Mouse (Mus musculus): ENCODE measurements around the gene Tle4.
"Not testable (repeated sequence)": the region's sequence is repeated elsewhere in the genome, so short reads cannot be mapped to it uniquely, and the experiment has no call there.

Tle4 gene

DNA sequence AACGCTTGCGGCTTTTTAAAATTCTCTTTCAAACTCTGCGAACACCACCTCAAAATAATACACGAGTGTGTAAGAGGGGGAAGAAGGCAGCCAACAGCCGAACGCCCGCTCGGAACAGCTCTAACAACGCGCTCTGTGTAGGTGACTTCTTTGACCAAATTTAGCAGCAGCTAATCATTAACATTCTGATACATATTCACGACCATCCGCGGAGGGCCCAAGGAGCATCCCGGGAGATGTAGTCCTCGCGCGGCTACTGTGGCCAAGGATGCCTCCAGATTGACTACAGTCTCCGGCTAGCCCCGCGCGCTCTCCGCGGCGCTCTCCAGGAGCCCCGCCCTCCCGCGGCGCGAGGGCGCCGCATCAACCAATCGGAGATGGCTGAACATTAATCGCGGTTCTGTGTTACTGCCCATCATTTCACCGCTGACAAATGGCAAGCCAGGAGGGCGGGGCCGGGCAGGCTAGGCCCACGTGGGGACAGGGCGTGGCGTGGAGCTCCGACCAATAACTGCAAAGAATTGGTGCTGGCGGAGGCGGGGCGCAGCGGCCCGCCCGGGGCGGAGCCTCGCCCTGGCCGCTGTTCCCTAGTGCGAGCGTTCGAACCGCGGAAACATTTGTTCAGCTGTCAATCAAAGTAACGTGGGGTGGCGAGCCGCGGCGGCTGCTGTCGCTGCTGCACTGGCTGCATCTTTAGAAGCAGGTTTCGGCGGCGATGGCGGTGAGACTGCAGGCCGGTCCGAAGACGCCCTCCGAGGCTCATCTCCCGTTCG lies at the start of gene Tle4:
Tle4 (minus strand) TSS at position 135 of the 773 bp plus-strand sequence.
- peak; percentile 100 for DNase-seq (ENCODE audit: low spot score)

DNA sequence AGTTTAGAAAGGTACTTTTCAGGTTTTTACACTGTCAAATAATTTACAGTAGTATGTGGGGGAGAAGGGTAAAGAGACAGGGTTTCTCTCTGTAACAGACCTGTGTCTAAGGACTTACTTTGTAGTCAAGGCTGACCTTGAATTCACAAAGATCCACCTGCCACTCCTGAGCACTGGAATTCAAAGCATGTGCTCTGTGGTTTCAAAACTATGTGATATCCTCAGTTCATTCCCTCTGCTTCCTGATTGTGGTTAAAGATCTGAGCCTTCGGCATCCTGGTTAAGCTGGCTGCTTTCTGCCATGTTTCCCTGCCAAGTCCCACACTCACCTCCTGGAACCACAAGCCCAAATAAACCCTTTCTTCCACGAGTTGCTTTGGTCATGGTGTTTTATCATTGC lies 47.8 kb upstream of the Tle4 start:
- DNase-seq (ENCODE audit: low spot score): no peak

DNA sequence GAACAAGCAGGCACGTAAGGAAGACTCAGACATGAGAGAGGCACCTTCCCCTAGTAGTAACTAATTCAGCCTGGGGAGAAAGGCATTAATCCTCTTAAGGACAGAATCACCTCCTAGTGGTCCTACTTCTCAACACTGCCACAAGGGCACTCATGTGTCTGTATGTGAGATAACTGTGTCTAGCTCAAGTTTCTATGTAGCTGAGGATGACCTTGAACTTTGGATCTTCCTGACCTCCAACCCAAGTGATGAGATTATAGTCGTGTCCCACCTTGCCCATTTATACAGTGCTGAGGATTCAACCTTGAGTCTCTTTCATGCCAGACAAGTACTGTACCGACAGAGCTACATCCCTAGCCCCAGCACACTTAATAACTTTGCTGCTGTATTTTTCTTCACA lies 46.9 kb upstream of the Tle4 start:
- DNase-seq (ENCODE audit: low spot score): no peak

DNA sequence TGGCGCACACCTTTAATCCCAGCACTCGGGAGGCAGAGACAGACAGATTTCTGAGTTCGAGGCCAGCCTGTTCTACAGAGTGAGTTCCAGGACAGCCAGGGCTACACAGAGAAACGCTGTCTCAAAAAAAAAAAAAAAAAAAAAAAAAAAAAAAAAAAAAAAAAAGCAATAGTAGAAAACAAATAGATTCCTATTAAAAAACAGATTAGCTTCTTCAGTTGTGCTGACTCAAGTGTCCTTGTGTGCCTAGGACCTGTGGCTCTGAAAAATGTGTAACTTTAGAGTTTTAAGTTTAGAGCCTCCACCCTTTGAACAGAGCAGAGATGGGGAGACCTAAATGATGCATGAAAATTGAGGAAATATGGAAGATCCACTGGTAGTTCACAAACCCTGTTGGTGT lies 45.2 kb upstream of the Tle4 start:
- not testable (repeated sequence) for DNase-seq (ENCODE audit: low spot score)

DNA sequence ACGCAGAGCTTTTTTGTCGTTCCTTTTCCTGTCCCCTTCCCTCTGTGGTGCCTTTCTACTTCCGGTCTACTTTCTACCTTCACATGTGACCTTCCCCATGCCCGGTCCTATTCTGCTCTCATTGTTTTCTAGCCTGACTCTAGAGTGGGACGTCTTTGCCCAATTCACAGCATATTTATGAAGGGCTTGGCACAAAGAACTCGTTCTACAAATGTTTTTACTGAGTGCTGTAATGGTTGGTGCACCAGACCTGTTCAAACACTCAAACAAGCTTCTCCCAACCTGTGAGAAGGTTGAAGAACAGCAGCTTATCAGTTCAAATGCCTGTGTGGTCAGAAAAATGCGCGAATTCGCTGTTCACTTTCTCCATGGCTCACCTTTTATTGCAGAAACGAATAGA lies 44.8 kb upstream of the Tle4 start:
- no peak for DNase-seq (ENCODE audit: low spot score)

DNA sequence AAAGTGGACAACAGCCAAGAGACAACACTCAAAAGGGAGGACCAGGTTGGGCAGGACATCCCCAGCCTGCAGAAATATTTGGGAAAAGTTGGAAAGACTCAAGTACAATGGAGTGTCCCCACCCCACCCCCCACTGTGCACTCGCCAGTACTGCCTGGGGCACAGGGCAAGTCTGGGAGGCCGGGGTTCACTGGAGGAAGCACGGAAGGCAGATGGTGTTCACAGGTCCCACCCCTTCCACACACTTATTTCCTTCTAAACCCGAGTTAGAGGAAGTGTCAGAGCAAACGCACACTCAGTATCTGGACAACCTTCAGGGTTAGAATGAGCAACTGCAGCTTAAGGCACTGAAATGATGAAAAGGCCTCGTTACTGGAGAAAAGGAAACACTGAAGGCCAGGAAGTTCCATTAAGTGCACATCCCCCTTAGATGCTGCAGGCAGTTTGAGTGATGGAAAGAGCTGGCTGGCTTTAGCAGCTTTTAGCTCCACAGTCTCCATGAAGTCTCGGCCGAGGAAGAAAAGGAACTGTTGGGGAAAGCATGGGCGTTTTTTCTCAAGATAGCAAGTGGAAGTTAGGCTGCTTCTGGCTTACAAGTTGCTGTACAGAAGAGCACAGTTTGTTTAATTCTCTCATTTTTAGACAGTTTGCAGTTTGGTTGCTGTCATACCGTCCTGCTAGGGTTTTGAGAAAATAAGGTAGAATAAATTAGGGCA lies 37.5 kb upstream of the Tle4 start:
- no peak for DNase-seq (ENCODE audit: low spot score)

DNA sequence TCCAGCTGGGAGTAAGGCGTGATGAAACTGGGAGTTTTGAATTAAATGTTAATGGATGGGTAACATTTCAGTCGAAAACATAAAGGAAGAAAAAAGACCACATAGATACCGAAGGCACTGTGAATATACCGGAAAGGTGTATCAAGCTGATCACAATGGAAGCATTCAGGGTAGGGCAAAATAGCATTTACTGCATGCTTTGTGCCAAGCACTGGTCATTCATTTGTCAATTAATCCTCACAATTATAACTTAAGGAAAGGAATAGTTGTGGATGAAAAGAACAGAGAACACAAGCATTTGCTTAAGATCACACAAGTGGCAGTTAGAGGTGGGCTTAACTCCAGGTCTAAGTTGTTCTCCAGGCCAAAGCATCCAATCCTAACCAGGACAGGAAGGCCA lies 25.5 kb upstream of the Tle4 start:
- DNase-seq (ENCODE audit: low spot score): no peak

DNA sequence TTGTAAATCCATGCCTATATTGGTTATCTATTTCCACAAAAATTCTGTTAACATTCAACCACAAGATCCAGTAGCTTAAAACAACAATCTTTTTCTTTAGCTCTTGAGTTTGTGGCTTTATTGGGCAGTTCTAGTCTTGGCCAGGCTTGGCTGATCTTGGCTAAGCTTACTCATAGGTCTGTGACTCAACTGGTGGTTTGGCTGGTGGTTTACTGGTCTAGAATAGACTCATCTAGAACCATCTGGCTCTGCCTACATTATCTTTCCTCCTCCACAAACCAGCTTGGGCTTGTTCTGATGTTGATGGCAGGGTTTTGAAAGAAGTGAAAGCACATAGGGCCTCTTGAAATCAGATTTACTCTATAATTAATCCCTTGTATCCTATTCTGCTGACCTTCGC lies 22.7 kb upstream of the Tle4 start:
- DNase-seq (ENCODE audit: low spot score): no peak

DNA sequence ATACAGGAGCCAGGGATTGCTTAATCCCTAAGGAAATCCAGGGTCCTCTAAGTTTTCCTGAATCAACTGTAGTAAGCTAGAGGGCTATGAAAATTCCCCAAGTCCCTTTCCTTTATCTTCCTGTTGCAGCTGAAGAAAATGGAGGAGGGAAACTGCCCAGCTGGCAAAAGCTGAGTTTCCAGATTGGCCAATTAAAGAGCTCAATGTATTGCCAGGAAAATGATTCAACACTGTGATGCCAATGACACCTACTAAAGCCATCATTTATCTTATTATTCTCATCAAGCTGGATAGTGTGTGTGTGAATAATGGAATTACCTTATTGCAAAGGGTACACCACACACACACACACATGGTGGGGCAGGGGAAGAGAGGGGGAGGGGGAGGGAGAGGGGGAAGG lies 22.0 kb upstream of the Tle4 start:
- DNase-seq (ENCODE audit: low spot score): no peak

DNA sequence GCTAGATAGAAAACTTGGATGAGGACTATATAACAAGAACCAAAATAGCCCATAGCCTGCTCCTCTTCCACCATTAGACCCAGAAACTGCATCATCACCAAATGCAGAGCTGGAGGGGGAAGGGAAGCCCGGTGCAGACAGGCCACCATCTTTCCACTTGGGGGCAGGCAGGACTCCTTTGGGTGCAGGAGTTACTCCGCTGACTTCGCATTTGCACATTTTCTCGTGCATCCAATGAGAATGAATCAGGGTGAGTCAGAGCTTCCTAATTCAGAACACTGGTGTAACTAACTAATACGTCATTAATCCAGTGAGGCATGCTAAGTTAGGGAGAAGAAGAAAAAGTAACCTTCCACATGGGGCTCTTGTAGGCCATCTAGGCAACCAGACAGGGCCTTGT lies 17.0 kb upstream of the Tle4 start:
- no peak for DNase-seq (ENCODE audit: low spot score)

DNA sequence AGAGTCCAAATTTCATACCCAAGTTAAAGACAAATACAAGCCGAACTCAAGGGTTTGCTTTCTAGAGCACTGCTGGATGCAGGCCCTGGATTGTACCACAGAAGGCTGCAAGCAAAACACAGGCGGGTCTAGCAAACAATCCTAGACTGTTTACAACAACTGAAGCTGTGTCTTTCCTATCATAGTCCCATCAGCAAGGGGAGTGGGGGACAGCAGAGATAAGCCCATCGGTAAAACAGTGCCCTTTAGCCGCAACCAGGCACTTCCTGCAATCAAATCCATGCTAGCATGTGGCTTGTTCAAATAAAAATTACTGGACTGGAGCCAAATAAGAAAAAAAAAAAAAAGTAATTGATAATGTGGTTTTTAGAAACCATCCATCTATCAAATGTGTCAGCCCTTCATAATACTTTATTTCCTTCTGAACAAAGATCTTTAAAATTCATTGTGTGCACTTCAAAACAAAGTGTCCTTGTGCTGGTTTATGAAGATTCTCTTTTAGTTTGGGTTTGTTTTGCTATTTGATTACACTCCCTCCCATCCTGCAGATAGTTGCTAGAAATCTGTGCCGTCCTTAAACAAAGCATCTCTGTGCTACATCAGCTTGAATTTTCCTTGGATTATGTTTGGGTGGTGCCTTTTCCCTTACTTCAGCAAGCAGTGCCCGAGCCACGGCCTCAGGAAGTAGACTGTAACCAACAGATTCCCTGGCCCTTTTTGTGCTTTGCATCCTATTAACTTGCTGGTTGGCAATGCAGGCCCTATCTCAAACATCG lies 12.9 kb upstream of the Tle4 start:
- DNase-seq (ENCODE audit: low spot score): no peak

DNA sequence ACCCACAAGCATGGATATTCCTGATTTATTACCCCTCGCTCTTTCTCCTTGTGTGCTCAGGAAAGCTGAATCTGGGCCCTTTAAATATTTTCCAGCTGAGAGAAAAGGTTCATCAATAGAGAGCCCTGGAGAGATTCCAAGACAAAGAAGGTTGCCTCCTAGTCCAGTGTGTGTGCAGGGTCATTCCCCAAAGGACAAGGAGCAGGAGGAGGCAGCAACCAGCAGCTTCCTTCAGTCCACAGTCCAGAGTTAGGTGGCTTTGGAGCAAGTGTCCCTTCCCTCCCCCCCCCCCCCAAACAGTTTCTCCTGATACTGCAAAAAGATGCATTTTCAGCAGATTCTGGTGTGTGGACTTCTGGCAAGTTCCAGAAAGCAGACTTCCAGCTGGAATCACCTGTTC lies 3.0 kb upstream of the Tle4 start:
- no peak for DNase-seq (ENCODE audit: low spot score)

DNA sequence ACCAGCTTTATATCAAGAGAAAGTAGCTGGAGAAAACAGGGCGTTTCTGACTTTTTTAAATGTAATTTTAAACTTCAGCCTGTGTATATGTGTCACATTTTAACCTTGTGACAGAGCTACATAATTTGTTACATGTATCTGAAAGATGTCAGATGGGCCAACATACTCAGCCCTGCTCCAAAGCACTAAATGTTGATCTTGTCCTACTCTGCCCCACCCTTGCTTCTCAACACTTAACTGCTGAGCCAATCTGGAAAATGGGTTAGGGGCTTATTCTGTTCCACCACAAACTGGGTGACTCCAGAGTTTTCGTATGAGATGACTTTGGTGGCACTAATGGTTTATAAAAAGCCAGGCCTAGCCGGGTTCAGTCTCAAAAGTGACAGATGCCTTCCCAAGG lies 2.5 kb upstream of the Tle4 start:
- DNase-seq (ENCODE audit: low spot score): no peak

DNA sequence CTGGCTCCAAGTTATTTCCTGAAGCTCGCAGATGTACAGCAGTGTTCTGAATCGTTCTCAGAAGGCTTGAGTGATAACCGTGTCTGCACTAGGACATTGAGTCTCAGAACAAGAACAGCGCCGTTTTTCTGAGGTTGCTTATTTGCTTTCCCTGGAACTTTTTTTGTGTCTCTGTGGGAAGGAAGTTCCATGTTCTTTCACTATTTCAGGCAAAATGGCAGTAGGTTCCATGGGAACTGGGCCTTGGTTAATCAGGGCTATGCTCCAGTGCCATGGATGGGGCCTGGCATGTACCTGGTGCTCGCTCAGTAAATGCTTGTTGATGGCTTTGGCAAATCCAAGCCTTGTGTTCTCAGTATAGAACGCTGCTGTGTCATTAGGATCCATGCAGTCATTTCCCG lies 2.0 kb upstream of the Tle4 start:
- no peak for DNase-seq (ENCODE audit: low spot score)

DNA sequence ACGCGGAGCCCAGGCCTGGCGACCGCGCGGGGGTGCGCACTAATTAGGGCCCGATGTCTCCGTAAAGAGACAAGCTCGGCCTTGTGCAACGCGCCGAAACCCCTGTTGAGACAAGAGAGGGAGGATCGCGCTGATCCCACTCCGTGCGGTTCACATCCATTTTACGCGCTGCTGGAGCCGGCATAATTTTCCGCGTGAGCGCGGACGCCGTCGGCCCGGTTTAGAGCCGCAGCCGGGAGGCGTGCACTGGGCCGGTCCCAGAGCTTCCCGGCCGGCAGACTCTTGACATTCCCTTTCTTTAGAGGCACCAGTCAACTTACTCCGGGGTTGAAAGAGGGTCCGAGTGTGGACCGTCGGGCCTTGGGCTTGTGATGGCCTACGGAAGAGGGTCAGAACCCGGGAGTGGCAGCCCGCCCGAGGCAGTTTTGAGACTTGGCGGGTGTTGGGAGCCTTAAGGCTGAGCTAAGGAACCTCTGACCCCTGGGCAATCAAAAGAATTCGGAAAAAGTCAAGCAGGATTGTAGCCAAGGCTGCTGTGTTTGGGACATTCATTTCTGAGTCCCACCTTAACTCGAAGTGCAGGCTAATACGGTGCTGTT lies 938 bp upstream of the Tle4 start:
- DNase-seq (ENCODE audit: low spot score): no peak

DNA sequence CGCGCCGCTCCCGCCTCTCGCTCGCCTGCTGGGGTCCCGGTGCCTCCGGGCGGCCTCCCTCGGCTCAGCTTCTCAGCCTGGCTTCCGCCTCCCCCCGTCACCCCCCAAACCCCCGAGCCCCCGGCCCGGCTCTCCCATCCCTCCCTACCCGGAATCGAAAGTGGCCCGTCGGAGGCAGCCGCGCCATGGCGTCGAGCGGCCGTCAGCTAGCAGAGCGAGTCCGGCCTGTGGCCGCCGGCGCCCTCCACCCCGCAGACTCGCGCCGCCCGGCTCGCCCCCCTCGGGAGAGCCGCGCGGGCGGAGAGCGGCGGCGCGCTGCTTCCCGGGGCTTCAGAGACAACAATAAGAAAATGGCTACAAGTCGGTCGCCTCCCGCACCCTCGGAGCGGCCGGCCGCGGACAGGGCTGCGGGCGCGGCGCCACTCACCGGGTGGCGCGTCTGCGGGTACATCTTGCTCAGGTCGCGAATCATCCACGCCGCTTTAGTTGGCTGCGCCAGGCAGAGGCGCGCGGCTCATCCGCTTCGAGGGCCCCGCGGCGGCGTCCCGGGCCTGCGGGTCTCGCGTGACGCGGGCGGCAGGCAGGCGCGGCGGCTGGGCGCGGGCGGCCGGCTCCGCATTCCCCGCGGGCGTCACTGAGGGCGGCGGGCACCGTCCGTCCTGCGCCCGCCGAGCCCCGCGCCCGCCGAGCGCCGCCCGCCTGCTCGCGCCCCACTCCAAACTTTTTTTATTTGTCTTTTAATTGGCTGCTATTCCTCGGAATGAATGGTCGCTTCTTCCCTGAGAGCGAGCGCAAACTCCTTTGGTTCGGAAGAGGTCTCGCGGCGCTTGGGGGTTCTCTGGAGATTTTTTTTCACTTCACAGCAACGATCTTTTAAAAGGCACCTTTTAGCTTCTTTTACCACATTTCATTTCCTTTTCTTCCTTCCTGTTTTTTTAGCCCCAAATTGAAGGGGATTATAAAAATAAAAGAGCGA lies 622 bp downstream of the Tle4 start:
- peak; percentile 38 for DNase-seq (ENCODE audit: low spot score)

DNA sequence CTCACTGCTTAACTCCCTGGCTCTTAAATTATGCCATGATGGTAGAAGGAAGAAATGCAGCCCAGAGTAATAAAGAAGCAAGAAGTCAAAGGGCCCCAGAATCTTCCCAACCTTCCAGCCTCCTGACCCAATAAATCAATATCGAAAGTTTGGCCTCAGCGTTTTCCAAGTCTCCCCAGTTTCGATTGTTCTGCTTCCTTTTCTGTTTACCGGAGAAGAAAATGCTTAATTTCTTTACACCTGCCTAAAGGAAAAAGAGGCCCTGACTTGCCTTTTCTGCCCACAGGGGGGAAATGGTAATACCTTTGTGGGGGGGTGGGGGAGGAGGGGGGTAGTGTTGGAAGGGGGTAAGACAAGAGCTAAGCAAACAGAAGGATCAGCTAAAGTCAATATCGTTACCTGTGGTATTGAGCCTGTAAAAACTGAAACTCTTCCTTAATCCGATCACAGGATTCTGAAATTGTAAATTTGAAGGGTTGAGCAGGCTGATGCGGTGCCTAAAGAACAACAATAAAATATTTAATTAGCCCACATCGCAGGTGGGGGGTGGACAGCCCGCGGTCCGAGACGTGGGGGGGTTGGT lies 1.4 kb downstream of the Tle4 start:
- no peak for DNase-seq (ENCODE audit: low spot score)

DNA sequence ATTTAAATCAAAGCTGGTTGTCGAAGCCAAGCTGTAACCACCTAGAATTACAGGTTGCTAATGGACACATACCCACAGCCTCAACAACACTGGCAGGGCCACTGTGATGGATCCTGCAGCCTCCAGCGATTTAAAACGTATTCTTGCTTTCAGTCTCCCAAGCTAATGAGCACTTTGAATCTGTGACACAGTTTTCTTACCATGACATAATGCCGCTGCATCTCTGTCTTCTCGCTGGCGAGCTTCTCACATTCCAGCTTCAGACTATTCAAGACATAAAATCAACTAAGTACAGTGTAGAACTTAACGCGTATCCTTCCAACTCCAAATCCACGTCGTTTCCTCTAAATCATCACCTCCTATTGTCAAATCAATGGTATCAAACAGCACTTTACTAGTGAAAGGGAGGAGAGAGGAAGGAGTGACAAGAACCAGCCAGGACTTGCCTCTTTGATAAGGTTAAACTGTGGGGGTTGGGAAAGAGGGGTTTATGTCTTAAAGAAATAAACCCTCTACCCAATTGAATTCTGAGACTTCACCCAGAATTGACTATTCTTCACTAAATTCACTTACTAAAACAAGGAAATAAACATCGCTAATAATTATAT lies 2.4 kb downstream of the Tle4 start:
- no peak for DNase-seq (ENCODE audit: low spot score)

DNA sequence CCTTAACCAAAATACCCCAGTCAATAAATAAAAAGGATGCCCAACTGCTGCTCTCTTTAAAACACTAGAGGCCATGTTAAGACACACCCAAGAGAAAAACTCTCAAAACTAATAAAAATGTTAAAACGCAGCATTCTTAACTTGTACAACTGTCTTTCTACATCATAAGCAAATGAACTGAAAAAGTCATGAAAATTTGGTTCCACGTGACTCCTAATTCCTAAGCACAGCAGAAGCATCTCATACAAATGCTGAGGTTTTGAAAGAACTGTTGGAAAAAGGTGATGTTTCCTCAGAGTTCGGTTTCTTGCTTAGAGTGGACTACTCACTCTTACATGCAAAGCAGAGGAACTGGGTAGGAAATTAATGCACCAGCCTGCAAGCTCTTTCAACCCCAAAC lies 3.3 kb downstream of the Tle4 start:
- no peak for DNase-seq (ENCODE audit: low spot score)

DNA sequence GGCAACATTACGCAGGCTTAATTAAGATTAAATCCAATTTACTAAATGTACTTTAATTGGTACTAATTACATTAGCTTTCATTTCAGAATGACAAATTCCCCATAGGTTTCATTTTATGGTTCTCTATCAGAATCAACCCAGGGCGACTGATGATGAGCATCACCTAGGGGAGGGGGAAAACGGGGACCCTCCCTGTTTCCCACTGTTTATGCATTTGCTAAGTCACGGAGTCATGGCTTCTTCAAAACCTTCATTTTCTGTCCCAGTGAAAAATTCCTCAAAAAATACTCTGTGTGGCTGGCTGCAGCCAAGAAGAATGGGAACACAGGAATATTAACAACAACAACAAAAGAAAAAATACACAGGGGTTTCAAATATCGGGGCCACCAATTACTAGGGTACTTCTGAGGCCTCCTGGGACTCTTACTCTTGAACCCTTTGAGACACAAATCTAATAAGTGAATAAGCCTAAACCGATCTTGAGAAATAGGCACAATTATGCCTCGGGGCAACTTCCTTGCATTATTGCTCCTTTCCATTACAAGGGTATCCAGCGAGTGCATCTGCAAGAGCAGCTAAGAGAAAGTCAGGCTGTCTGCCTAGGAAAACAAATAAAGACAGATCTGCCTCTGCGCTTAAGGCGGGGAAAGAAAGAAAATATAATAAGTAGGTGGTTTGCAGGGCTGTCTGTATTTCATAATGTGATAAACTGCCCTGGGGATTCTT lies 5.9 kb downstream of the Tle4 start:
- DNase-seq (ENCODE audit: low spot score): no peak
